Mouse (Mus musculus): ENCODE data around the gene Cetn4.

Cetn4 gene

GRCm38 (mm10) chr3:37312370-37312941 lies at the start of gene Cetn4, which contains the start of gene Bbs12:
Gene Cetn4, minus strand, starts transcription at chr3:37312708.
Gene Bbs12, plus strand, starts transcription at chr3:37312554.
- peak; percentile 92 for DNase-seq

- DNase-seq = no peak
Measured at GRCm38 (mm10) chr3:37360729-37361128, 48.2 kb upstream of the Cetn4 start.

- no peak for DNase-seq
Measured at GRCm38 (mm10) chr3:37354737-37355136, 42.2 kb upstream of the Cetn4 start.

GRCm38 (mm10) chr3:37353951-37354481 lies 41.5 kb upstream of the Cetn4 start:
- DNase-seq = no peak

- DNase-seq = no peak
Measured at GRCm38 (mm10) chr3:37350386-37350785, 37.9 kb upstream of the Cetn4 start.

- DNase-seq = no peak
Measured at GRCm38 (mm10) chr3:37349166-37349548, 36.6 kb upstream of the Cetn4 start.

- DNase-seq = no peak
Measured at GRCm38 (mm10) chr3:37348221-37349165, 36.0 kb upstream of the Cetn4 start, which contains the start of gene Fgf2. Gene Fgf2, plus strand, starts transcription at chr3:37348346.

- no peak for DNase-seq
Measured at GRCm38 (mm10) chr3:37347671-37348070, 35.2 kb upstream of the Cetn4 start.

- no peak for DNase-seq
Measured at GRCm38 (mm10) chr3:37342811-37343210, 30.3 kb upstream of the Cetn4 start.

- no peak for DNase-seq
Measured at GRCm38 (mm10) chr3:37341110-37341509, 28.6 kb upstream of the Cetn4 start.

GRCm38 (mm10) chr3:37334053-37334452 lies 21.5 kb upstream of the Cetn4 start:
- DNase-seq = no peak

- DNase-seq = no peak
Measured at GRCm38 (mm10) chr3:37331999-37332449, 19.5 kb upstream of the Cetn4 start.

GRCm38 (mm10) chr3:37329963-37330362 lies 17.5 kb upstream of the Cetn4 start:
- no peak for DNase-seq

- DNase-seq = no peak
Measured at GRCm38 (mm10) chr3:37328489-37328888, 16.0 kb upstream of the Cetn4 start.

- no peak for DNase-seq
Measured at GRCm38 (mm10) chr3:37326627-37327026, 14.1 kb upstream of the Cetn4 start.

- DNase-seq = no peak
Measured at GRCm38 (mm10) chr3:37325317-37326112, 13.0 kb upstream of the Cetn4 start.

GRCm38 (mm10) chr3:37324310-37324709 lies 11.8 kb upstream of the Cetn4 start:
- no peak for DNase-seq

- DNase-seq = no peak
Measured at GRCm38 (mm10) chr3:37316233-37316632, 3.7 kb upstream of the Cetn4 start.

GRCm38 (mm10) chr3:37313371-37313770 lies 863 bp upstream of the Cetn4 start:
- DNase-seq = no peak

GRCm38 (mm10) chr3:37311897-37312369 lies 575 bp downstream of the Cetn4 start:
- no peak for DNase-seq

GRCm38 (mm10) chr3:37303392-37304139 lies 8.9 kb downstream of the Cetn4 start:
- DNase-seq = no peak

GRCm38 (mm10) chr3:37302685-37303084 lies 9.8 kb downstream of the Cetn4 start:
- DNase-seq = no peak

Measured in cerebellum, adult 11-12 months (tissue).